Mouse (Mus musculus) embryonic fibroblast, embryonic 13.5 days (primary cell): ENCODE measurements around the gene Gm28635.

Experiments
- CTCF ChIP-seq: IDR thresholded peaks from 2 replicates; pipeline ENCODE4 v1.5.1; 2011; ENCODE audit warnings: mild to moderate bottlenecking, control low read depth, low read length, moderate library complexity, borderline replicate concordance; ENCODE audit not compliant: insufficient read depth
- POLR2A ChIP-seq: IDR thresholded peaks from 2 replicates; pipeline ENCODE4 v1.6.1; 2011; ENCODE audit warnings: low read depth, mild to moderate bottlenecking, control low read depth, low read length, moderate library complexity

DNA sequence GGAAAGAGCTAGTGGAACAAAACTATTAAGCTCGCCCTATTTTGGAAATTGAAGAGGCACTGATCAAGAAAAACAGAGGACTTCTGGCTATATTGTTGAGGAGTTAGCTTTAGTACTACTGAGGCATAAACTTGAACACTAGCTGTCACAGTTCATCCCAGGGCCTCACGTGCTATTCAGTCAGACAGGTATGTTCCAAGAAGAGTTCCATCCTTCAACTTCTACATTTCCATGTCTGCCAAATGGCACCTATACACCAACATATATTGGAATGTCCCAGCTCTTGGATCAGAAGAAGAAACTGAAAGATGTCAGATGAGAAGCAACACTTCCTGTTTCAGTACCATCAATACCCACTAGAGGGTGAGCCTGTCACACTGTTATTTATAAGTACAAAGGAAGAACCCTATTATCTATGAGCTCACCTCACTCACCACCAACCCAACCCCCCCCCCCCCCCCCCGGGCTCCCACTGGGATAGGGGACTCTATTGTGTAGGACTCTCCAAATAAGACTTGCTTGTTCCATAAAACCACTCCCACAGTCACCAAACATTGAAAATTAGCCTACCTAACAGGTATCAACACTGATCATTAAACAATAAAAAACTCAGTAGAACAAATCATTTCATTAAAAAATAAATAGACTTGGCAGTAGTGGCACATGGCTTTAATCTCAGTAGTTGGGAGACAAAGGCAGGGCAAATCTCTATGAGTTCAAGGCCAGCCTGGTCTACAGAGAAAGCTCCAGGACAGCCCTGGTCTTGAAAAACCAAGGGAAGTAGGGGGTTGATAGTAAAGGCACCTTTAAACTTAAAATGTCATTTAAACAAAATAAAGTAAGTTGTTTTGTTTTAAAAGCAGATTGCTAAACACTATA is 60.0 kb downstream of the Gm28635 start:
- TF ChIP-seq POLR2A = no peak
- TF ChIP-seq CTCF = no peak; the same call in 1 of the 2 replicates
